Mouse (Mus musculus): ENCODE results near the gene Scgb2a2.

- no peak for TF ChIP-seq CTCF (IDR thresholded peaks at IDR 0.05; ENCODE audit: low read depth)
- TF ChIP-seq EP300 (optimal IDR thresholded peaks at IDR 0.05): no peak
Measured at GRCm38 (mm10) chr19:9886348-9886747, 39.0 kb downstream of the Scgb2a2 start.

Data from stomach, postnatal 0 days (tissue).